Mouse (Mus musculus) CH12.LX (cell line): ENCODE results near the gene Arrdc1. TPM values are rescaled to one million over a fixed set of nuclear protein-coding genes. Genes with fewer than 3 reads are reported as not detected.
A peak's percentile ranks its signal among the peaks of the same experiment; 100 is the strongest.

Source experiments
- DNase-seq: peaks from one replicate; pipeline ENCODE4 v3.0.0-alpha.2; 2013; ENCODE audit errors: extremely low read depth
- H3K27ac ChIP-seq: 2 replicates; pipeline ENCODE4 v1.5.1; 2012; ENCODE audit warnings: low read depth, mild to moderate bottlenecking, control low read depth, moderate library complexity; ENCODE audit not compliant: insufficient read depth
- H3K27me3 ChIP-seq: replicated peaks from 2 replicates; pipeline ENCODE3; 2012; ENCODE audit warnings: inconsistent platforms
- H3K36me3 ChIP-seq, 2 experiments: replicated peaks in 1 of 2; 2 replicates each; pipeline versions ENCODE3 to v1.6.1; 2012; ENCODE audit warnings: inconsistent platforms in 1 of 2, low read length in 1 of 2, mild to moderate bottlenecking in 1 of 2, mixed read lengths in 1 of 2, moderate library complexity in 1 of 2; ENCODE audit not compliant: control insufficient read depth in 1 of 2, insufficient read depth in 1 of 2
- H3K4me1 ChIP-seq, 2 experiments: 2 replicates each; pipeline ENCODE4 v1.6.1; 2012; ENCODE audit warnings: inconsistent platforms in 1 of 2, moderate library complexity in 1 of 2; ENCODE audit not compliant: insufficient read depth in 2 of 2, control insufficient read depth in 1 of 2
- H3K4me2 ChIP-seq: 2 replicates; pipeline ENCODE4 v1.6.1; 2012; ENCODE audit warnings: low read depth, mild to moderate bottlenecking, control low read depth; ENCODE audit not compliant: poor library complexity, insufficient read depth, severe bottlenecking
- H3K4me3 ChIP-seq, 3 experiments: fragments of 150-350 bp in 1 of 3; sonication (generic) in 1 of 3; replicated peaks in 1 of 3; 2 replicates each; pipeline versions ENCODE3 to v1.5.1; 2011 to 2012; ENCODE audit warnings: low read depth in 2 of 3, low read length in 2 of 3, mild to moderate bottlenecking in 2 of 3, moderate library complexity in 2 of 3, control low read depth in 1 of 3, improper control_type of control experiment in 1 of 3, inconsistent platforms in 1 of 3, mixed read lengths in 1 of 3; ENCODE audit not compliant: poor library complexity in 1 of 3
- H3K79me2 ChIP-seq: replicated peaks from 2 replicates; pipeline ENCODE4 v1.6.1; 2012; ENCODE audit warnings: mild to moderate bottlenecking, moderate library complexity; ENCODE audit not compliant: control insufficient read depth, poor library complexity, insufficient read depth, severe bottlenecking; ENCODE audit errors: extremely low read depth
- H3K9ac ChIP-seq: 2 replicates; pipeline ENCODE4 v1.6.1; 2012; ENCODE audit warnings: low read depth, mild to moderate bottlenecking, control low read depth, moderate library complexity; ENCODE audit not compliant: insufficient read depth
- H3K9me3 ChIP-seq: replicated peaks from 2 replicates; pipeline ENCODE3; 2012; ENCODE audit warnings: low read length, inconsistent platforms, mixed read lengths
- BHLHE40 ChIP-seq: IDR thresholded peaks from 2 replicates; pipeline ENCODE4 v1.6.1; 2011; ENCODE audit warnings: mild to moderate bottlenecking, low read depth, low read length, improper control_type of control experiment
- CHD1 ChIP-seq: IDR thresholded peaks from 2 replicates; pipeline ENCODE4 v1.6.1; 2012; ENCODE audit warnings: low read depth, low read length, improper control_type of control experiment, inconsistent platforms
- CHD2 ChIP-seq: IDR thresholded peaks from 2 replicates; pipeline ENCODE4 v1.6.1; 2011; ENCODE audit warnings: low read length, improper control_type of control experiment
- CTCF ChIP-seq, 2 experiments: IDR thresholded peaks in 1 of 2; conservative IDR thresholded peaks in 1 of 2; 2 replicates each; pipeline ENCODE4 v1.5.1; 2011 to 2012; ENCODE audit warnings: low read depth in 2 of 2, low read length in 2 of 2, improper control_type of control experiment in 1 of 2, inconsistent platforms in 1 of 2, mild to moderate bottlenecking in 1 of 2, moderate library complexity in 1 of 2
- E2F4 ChIP-seq: IDR thresholded peaks from 2 replicates; pipeline ENCODE4 v1.6.1; 2011; ENCODE audit warnings: low read depth, low read length, improper control_type of control experiment; ENCODE audit not compliant: insufficient replicate concordance
- ELF1 ChIP-seq: IDR thresholded peaks from 2 replicates; pipeline ENCODE4 v1.6.1; 2014; ENCODE audit warnings: low read depth, mild to moderate bottlenecking, inconsistent platforms, low read length, improper control_type of control experiment
- EP300 ChIP-seq: IDR thresholded peaks from 2 replicates; pipeline ENCODE4 v1.6.1; 2011; ENCODE audit warnings: low read length, improper control_type of control experiment
- ETS1 ChIP-seq: conservative IDR thresholded peaks from 2 replicates; pipeline ENCODE4 v1.6.1; 2012; ENCODE audit warnings: low read depth, mild to moderate bottlenecking, inconsistent platforms, low read length, improper control_type of control experiment, moderate library complexity
- GABPA ChIP-seq: IDR thresholded peaks from 2 replicates; pipeline ENCODE4 v1.6.1; 2012; ENCODE audit warnings: low read depth, low read length, improper control_type of control experiment, inconsistent platforms; ENCODE audit not compliant: insufficient replicate concordance
- HCFC1 ChIP-seq: IDR thresholded peaks from 2 replicates; pipeline ENCODE4 v1.6.1; 2012; ENCODE audit warnings: low read depth, mild to moderate bottlenecking, inconsistent platforms, low read length, improper control_type of control experiment
- IRF4 ChIP-seq: IDR thresholded peaks from 2 replicates; pipeline ENCODE4 v1.6.1; 2014; ENCODE audit warnings: low read depth, mild to moderate bottlenecking, inconsistent platforms, low read length, improper control_type of control experiment
- JUN ChIP-seq: IDR thresholded peaks from 2 replicates; pipeline ENCODE4 v1.6.1; 2011; ENCODE audit warnings: low read depth, mild to moderate bottlenecking, low read length, improper control_type of control experiment, moderate library complexity; ENCODE audit not compliant: insufficient read depth
- JUND ChIP-seq: conservative IDR thresholded peaks from 2 replicates; pipeline ENCODE4 v1.6.1; 2011; ENCODE audit warnings: low read depth, low read length, improper control_type of control experiment
- KAT2A ChIP-seq: IDR thresholded peaks from 2 replicates; pipeline ENCODE4 v1.6.1; 2012; ENCODE audit warnings: low read length, improper control_type of control experiment, inconsistent platforms; ENCODE audit not compliant: insufficient replicate concordance
- MAFK ChIP-seq: IDR thresholded peaks from 2 replicates; pipeline ENCODE4 v1.6.1; 2011; ENCODE audit warnings: low read length, improper control_type of control experiment; ENCODE audit not compliant: insufficient replicate concordance
- MAX ChIP-seq: IDR thresholded peaks from 2 replicates; pipeline ENCODE4 v1.6.1; 2011; ENCODE audit warnings: low read length, improper control_type of control experiment
- MAZ ChIP-seq: IDR thresholded peaks from 2 replicates; pipeline ENCODE4 v1.6.1; 2012; ENCODE audit warnings: low read depth, mild to moderate bottlenecking, inconsistent platforms, low read length, improper control_type of control experiment, moderate library complexity
- MEF2A ChIP-seq: IDR thresholded peaks from 2 replicates; pipeline ENCODE4 v1.6.1; 2014; ENCODE audit warnings: low read depth, mild to moderate bottlenecking, inconsistent platforms, low read length, improper control_type of control experiment, borderline replicate concordance
- MXI1 ChIP-seq: IDR thresholded peaks from 2 replicates; pipeline ENCODE4 v1.6.1; 2011; ENCODE audit warnings: mild to moderate bottlenecking, low read depth, low read length, improper control_type of control experiment
- MYC ChIP-seq: IDR thresholded peaks from 2 replicates; pipeline ENCODE4 v1.6.1; 2011; ENCODE audit warnings: low read depth, mild to moderate bottlenecking, improper control_type of control experiment, low read length
- NELFE ChIP-seq: IDR thresholded peaks from 2 replicates; pipeline ENCODE4 v1.6.1; 2011; ENCODE audit warnings: low read depth, low read length, improper control_type of control experiment
- NRF1 ChIP-seq: IDR thresholded peaks from 2 replicates; pipeline ENCODE4 v1.6.1; 2014; ENCODE audit warnings: low read depth, mild to moderate bottlenecking, inconsistent platforms, low read length, improper control_type of control experiment, moderate library complexity
- PAX5 ChIP-seq: IDR thresholded peaks from 2 replicates; pipeline ENCODE4 v1.6.1; 2012; ENCODE audit warnings: low read length, inconsistent platforms, mixed read lengths
- POLR2A ChIP-seq: IDR thresholded peaks from 2 replicates; pipeline ENCODE4 v1.6.1; 2011; ENCODE audit warnings: low read depth, mild to moderate bottlenecking, improper control_type of control experiment, low read length
- POLR2AphosphoS2 ChIP-seq: IDR thresholded peaks from 2 replicates; pipeline ENCODE4 v1.6.1; 2011; ENCODE audit warnings: low read depth, low read length, improper control_type of control experiment
- RAD21 ChIP-seq: IDR thresholded peaks from 2 replicates; pipeline ENCODE4 v1.6.1; 2011; ENCODE audit warnings: low read depth, mild to moderate bottlenecking, low read length, improper control_type of control experiment, moderate library complexity
- RCOR1 ChIP-seq: conservative IDR thresholded peaks from 2 replicates; pipeline ENCODE4 v1.6.1; 2012; ENCODE audit warnings: low read depth, mild to moderate bottlenecking, inconsistent platforms, low read length, improper control_type of control experiment
- SIN3A ChIP-seq: IDR thresholded peaks from 2 replicates; pipeline ENCODE4 v1.6.1; 2012; ENCODE audit warnings: low read length, improper control_type of control experiment, inconsistent platforms
- SMC3 ChIP-seq: IDR thresholded peaks from 2 replicates; pipeline ENCODE4 v1.6.1; 2011; ENCODE audit warnings: low read depth, low read length, improper control_type of control experiment
- TBP ChIP-seq: conservative IDR thresholded peaks from 2 replicates; pipeline ENCODE4 v1.6.1; 2011; ENCODE audit warnings: low read depth, low read length, improper control_type of control experiment
- TCF12 ChIP-seq: IDR thresholded peaks from 2 replicates; pipeline ENCODE4 v1.6.1; 2014; ENCODE audit warnings: low read depth, mild to moderate bottlenecking, inconsistent platforms, low read length, improper control_type of control experiment
- UBTF ChIP-seq: IDR thresholded peaks from 2 replicates; pipeline ENCODE4 v1.6.1; 2012; ENCODE audit warnings: low read depth, mild to moderate bottlenecking, inconsistent platforms, low read length, improper control_type of control experiment, moderate library complexity
- USF1 ChIP-seq: IDR thresholded peaks from 2 replicates; pipeline ENCODE4 v1.6.1; 2014; ENCODE audit warnings: low read depth, mild to moderate bottlenecking, inconsistent platforms, low read length, improper control_type of control experiment
- USF2 ChIP-seq: conservative IDR thresholded peaks from 2 replicates; pipeline ENCODE4 v1.6.1; 2011; ENCODE audit warnings: low read depth, low read length, improper control_type of control experiment
- ZC3H11A ChIP-seq: IDR thresholded peaks from 2 replicates; pipeline ENCODE4 v1.6.1; 2012; ENCODE audit warnings: low read depth, mild to moderate bottlenecking, inconsistent platforms, low read length, improper control_type of control experiment
- ZKSCAN1 ChIP-seq: IDR thresholded peaks from 2 replicates; pipeline ENCODE4 v1.6.1; 2012; ENCODE audit warnings: low read depth, inconsistent platforms, low read length, improper control_type of control experiment, borderline replicate concordance
- ZMIZ1 ChIP-seq: IDR thresholded peaks from 2 replicates; pipeline ENCODE4 v1.6.1; 2012; ENCODE audit warnings: low read depth, mild to moderate bottlenecking, inconsistent platforms, low read length, improper control_type of control experiment
- ZNF384 ChIP-seq: IDR thresholded peaks from 2 replicates; pipeline ENCODE4 v1.6.1; 2012; ENCODE audit warnings: low read depth, low read length, improper control_type of control experiment, inconsistent platforms
- dilution Hi-C: fragments of 300-500 bp; cut with MboI; formaldehyde crosslinking; loops from 2 replicates; pipeline ENCODE4 v1.14.3; 2020; ENCODE audit warnings: low sequenced_read_pairs; ENCODE audit not compliant: extremely low pct_unique_long_range_greater_than_20kb, extremely low pct_ligation_motif_present
- in situ Hi-C: fragments of 300-500 bp; cut with MboI; formaldehyde crosslinking; loops from 3 replicates; pipeline ENCODE4 v1.14.3; 2019; ENCODE audit warnings: low sequenced_read_pairs, low pct_ligation_motif_present, low pct_unique_long_range_greater_than_20kb, mixed read lengths
- polyA plus RNA-seq: library from polyadenylated mRNA; unstranded; fragments of >175 nt; gene quantifications from 2 replicates; pipeline ENCODE4 v1.2.1, GENCODE M21; 2012; ENCODE audit warnings: low read depth; ENCODE audit not compliant: insufficient read length
- total RNA-seq, 2 experiments: library from RNA; depleted of rRNA; stranded (reverse); fragments of 300-350 nt in 1 of 2; fragments of >200 nt in 1 of 2; gene quantifications; 2 replicates each; pipeline ENCODE4 v1.2.3; 2012 to 2014

The Arrdc1 gene
- total RNA-seq (2012; rRNA removed): 25.9 and 31.5 TPM in 2 replicates
- total RNA-seq (2014; rRNA removed): 23.2 and 24.6 TPM in 2 replicates
- polyA plus RNA-seq: 27.7 and 32.8 TPM in 2 replicates

DNA sequence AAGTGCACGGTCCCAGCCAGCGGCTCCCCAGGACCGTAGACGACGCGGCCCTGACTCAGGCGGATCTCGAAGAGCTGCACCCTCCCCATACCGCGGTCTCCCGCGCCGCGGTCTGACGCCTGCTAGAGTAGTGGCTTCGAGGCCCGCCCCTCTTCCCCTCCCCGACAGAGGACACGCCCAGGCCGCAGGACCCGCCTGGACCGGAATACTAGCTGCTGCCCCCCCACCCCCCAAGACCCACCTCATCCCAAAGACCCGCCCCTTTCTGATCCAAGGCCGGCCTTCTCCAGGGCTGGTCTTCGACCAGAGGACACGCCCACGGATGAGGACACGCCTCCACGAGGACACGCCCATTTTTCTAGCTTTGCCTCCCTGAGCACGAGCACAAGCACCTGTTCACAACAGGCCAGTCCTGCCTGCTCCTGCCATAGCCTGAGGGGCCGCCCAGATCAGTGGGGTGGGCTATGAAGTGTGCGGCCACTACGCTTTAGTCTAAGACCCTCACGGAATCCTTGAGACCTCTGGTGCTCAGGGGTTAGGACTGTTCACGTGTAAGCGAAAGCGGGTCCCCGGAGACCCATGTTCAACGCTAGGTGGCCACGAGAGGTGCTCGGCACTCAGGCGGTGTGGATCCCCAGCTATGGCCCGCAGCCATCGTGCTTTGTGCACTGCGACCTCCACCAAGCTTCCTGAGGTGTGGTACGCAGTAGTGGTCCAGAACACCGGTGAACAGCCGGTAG, at the start of gene Arrdc1:
Gene Arrdc1 (minus strand): TSS at position 196 of the 740 bp plus-strand sequence.
- Histone ChIP-seq H3K27me3 (peaks cover 14% of the 10 kb centered on the region), H3K79me2 (no peaks in the 10 kb centered on the region; the same call in 1 of the 2 replicates), H3K4me3 (peak within 1 kb of the TSS; percentile 69 to 95 (median 86)), H3K27ac (peak within 1 kb of the TSS; percentile 42), H3K9me3 (no peaks in the 10 kb centered on the region), H3K9ac (peak within 1 kb of the TSS; percentile 70), H3K36me3 (peaks cover 0 to 4% of the 10 kb centered on the region in 2 experiments), H3K4me2 (peak within 1 kb of the TSS; percentile 75), H3K4me1 (peaks cover 9 to 17% of the 10 kb centered on the region in 2 experiments)
- peak; percentile 98 for DNase-seq
- TF ChIP-seq POLR2A: peak; percentile 82
- 0 out of 2 replicates have a peak, but pooled peaks have one; percentile 6 for TF ChIP-seq IRF4
- TF ChIP-seq TBP: 0 out of 2 replicates have a peak, but pooled peaks have one; percentile 52
- TF ChIP-seq CTCF (conservative IDR thresholded peaks at IDR 0.05 in 1 of 2, IDR thresholded peaks at IDR 0.05 in 1 of 2; ENCODE audit: low read depth in 2 of 2, low read length in 2 of 2): peak in 1 of 2 experiments; percentile 61; a peak in 2 of 4 replicates
- TF ChIP-seq CHD2: no peak; the same call in none of the 2 replicates
- peak; percentile 68 for TF ChIP-seq NELFE
- TF ChIP-seq BHLHE40: peak; percentile 84
- no peak for TF ChIP-seq GABPA
- no peak for TF ChIP-seq ETS1
- TF ChIP-seq SMC3: 0 out of 2 replicates have a peak, but pooled peaks have one; percentile 4
- no peak for TF ChIP-seq ZKSCAN1
- no peak for TF ChIP-seq PAX5
- peak; percentile 60; the same call in 1 of the 2 replicates for TF ChIP-seq MAZ
- no peak for TF ChIP-seq E2F4
- TF ChIP-seq HCFC1: no peak
- peak; percentile 75 for TF ChIP-seq MYC
- no peak for TF ChIP-seq MAFK
- TF ChIP-seq EP300: no peak
- no peak; the same call in 1 of the 2 replicates for TF ChIP-seq POLR2AphosphoS2
- TF ChIP-seq USF1: no peak; the same call in none of the 2 replicates
- peak; percentile 3 for TF ChIP-seq RAD21
- no peak for TF ChIP-seq USF2
- TF ChIP-seq MAX: peak; percentile 65; the same call in 1 of the 2 replicates
- no peak for TF ChIP-seq JUND
- TF ChIP-seq ZC3H11A: no peak
- no peak; the same call in 1 of the 2 replicates for TF ChIP-seq ELF1
- TF ChIP-seq CHD1: no peak
- TF ChIP-seq MEF2A: no peak
- TF ChIP-seq KAT2A: no peak
- peak; percentile 63; the same call in 1 of the 2 replicates for TF ChIP-seq ZMIZ1
- peak; percentile 61; the same call in 1 of the 2 replicates for TF ChIP-seq TCF12
- no peak for TF ChIP-seq UBTF
- TF ChIP-seq ZNF384: no peak
- peak; percentile 91 for TF ChIP-seq MXI1
- peak; percentile 35; the same call in 1 of the 2 replicates for TF ChIP-seq NRF1
- TF ChIP-seq SIN3A: peak; percentile 26; the same call in 1 of the 2 replicates
- no peak for TF ChIP-seq RCOR1
- no peak for TF ChIP-seq JUN
- in situ Hi-C loops: no loop called here
- dilution Hi-C loops: no loop called here
